Mouse (Mus musculus) E14TG2a.4 (cell line): ENCODE results near the gene Rev1.

Source experiments
- CTCF ChIP-seq: conservative IDR thresholded peaks from 2 replicates; pipeline ENCODE4 v1.5.1; 2014; ENCODE audit warnings: low read length
- POU5F1 ChIP-seq: IDR thresholded peaks from 2 replicates; pipeline ENCODE4 v1.6.1; 2014; ENCODE audit warnings: low read length, borderline replicate concordance

DNA sequence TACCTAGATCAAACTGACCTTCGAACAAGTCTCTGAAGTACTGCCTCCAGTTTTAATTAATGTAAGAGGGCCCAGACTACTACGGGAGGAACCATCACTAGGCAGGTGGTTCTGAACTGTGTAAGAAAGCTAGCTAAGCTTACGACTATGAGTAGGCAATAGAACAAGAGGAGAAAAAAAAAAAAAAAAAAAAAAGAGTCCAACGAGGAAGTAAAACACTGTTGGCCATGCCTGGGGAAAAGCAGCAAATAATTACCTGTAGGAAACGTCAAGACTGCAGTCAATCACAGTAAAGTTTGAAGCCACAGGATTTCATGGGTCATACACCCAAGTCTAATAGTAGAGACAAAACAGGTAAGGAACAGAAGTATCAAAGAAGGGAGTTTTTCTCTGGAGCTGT, 8.7 kb downstream of the Rev1 start:
- TF ChIP-seq CTCF, result no peak
- no peak for TF ChIP-seq POU5F1
